Mouse (Mus musculus) heart, postnatal 0 days (tissue): ENCODE data around the gene Cdr2l. TPM values are rescaled to one million over a fixed set of nuclear protein-coding genes. Genes with fewer than 3 reads are reported as not detected.

ENCODE experiments used
- ATAC-seq: fragments of 200-750 bp; cut with Nextera tagmentation; 2 replicates; pipeline ENCODE4 v1.8.0; 2017; ENCODE audit warnings: low read depth, moderate number of reproducible peaks, moderate library complexity; ENCODE audit not compliant: insufficient read depth
- DNase-seq: peaks from one replicate; pipeline ENCODE4 v3.0.0-alpha.2; 2016; ENCODE audit warnings: low spot score
- H3K27ac ChIP-seq: fragments of 300-500 bp; sonication (generic); 2 replicates; pipeline ENCODE4 v1.5.1; 2014; ENCODE audit warnings: low read depth, mild to moderate bottlenecking
- H3K27me3 ChIP-seq: fragments of 300-500 bp; sonication (generic); 2 replicates; pipeline ENCODE4 v1.6.1; 2014; ENCODE audit warnings: low read length, mixed read lengths; ENCODE audit not compliant: control insufficient read depth, insufficient read depth
- H3K36me3 ChIP-seq: fragments of 300-500 bp; sonication (generic); replicated peaks from 2 replicates; pipeline ENCODE4 v1.6.1; 2014; ENCODE audit warnings: low read length, mixed read lengths; ENCODE audit not compliant: control insufficient read depth, insufficient read depth
- H3K4me1 ChIP-seq: fragments of 300-500 bp; sonication (generic); 2 replicates; pipeline ENCODE4 v1.6.1; 2014; ENCODE audit warnings: antibody characterized with exemption; ENCODE audit not compliant: control insufficient read depth, insufficient read depth
- H3K4me2 ChIP-seq: fragments of 300-500 bp; sonication (generic); 2 replicates; pipeline ENCODE4 v1.6.1; 2014; ENCODE audit warnings: low read depth, mild to moderate bottlenecking, low read length, moderate library complexity
- H3K4me3 ChIP-seq: fragments of 300-500 bp; sonication (generic); 2 replicates; pipeline ENCODE4 v1.5.1; 2014; ENCODE audit warnings: low read depth, low read length
- H3K9ac ChIP-seq: fragments of 300-500 bp; sonication (generic); replicated peaks from 2 replicates; pipeline ENCODE4 v1.6.1; 2014; ENCODE audit warnings: low read depth, low read length, mixed read lengths
- H3K9me3 ChIP-seq: fragments of 300-500 bp; sonication (generic); replicated peaks from 2 replicates; pipeline ENCODE4 v1.6.1; 2016; ENCODE audit warnings: low read length; ENCODE audit not compliant: control insufficient read depth
- CTCF ChIP-seq: IDR thresholded peaks from 2 replicates; pipeline ENCODE4 v1.5.1; 2016; ENCODE audit warnings: antibody characterized with exemption, control low read depth, low read depth
- EP300 ChIP-seq: IDR thresholded peaks from 2 replicates; pipeline ENCODE4 v1.6.1; 2016; ENCODE audit warnings: antibody characterized with exemption, low read depth
- WGBS: fragments of 180-500 bp; shearing (Covaris S2); extraction: QIAGEN DNeasy Blood & Tissue Kit; methylation state at CpG from one replicate; pipeline ENCODE4 v1.1.7; 2014; 5-methylcytosine and 5-hydroxymethylcytosine counted together
- polyA plus RNA-seq: library from polyadenylated mRNA; unstranded; fragments of >200 nt; fragmentation: Nextera tagmentation; extraction: Ambion mirVana; gene quantifications from 2 replicates; pipeline ENCODE4 v1.2.1, GENCODE M21; 2015
- total RNA-seq: library from RNA; depleted of rRNA; stranded (reverse); fragments of >200 nt; gene quantifications from 2 replicates; pipeline ENCODE4 v1.2.3, GENCODE M21; 2014; ENCODE audit warnings: low replicate concordance

Gene Cdr2l
- total and polyA plus RNA-seq, 2 experiments from 2014 or later, result 5.6 to 23.1 TPM

DNA sequence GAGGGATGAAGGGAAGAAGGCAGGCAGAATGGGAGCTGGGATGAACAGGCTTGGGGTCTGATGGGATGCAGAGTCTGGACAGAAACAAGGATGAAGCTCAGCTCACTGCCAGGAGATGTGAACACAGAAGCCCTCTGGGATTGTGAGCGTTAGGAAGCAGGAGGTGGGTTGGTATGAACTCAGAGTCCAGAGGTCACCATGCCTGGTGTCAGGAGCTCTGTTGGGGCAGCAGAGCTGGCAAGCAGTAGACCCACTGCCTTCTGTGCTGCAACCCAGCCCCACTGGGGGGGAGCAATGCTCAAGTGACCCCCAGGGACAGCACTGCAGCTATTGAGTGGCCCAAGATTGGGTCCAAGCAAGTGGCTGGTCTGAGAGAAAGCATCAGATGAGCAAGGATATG is 43.9 kb upstream of the Cdr2l start:
- Histone ChIP-seq H3K27ac (no peak overlapping the region), H3K9me3 (no peaks in the 10 kb centered on the region), H3K27me3 (peaks cover 62% of the 10 kb centered on the region), H3K4me1 (no peaks in the 10 kb centered on the region), H3K4me3 (no peak overlapping the region), H3K36me3 (no peaks in the 10 kb centered on the region), H3K9ac (no peak overlapping the region), H3K4me2 (no peak overlapping the region)
- 33% methylated on average over 1 of the region's 1 CpGs for WGBS
- DNase-seq (no peak), ATAC-seq (no peak)
- TF ChIP-seq EP300, result no peak
- no peak for TF ChIP-seq CTCF

DNA sequence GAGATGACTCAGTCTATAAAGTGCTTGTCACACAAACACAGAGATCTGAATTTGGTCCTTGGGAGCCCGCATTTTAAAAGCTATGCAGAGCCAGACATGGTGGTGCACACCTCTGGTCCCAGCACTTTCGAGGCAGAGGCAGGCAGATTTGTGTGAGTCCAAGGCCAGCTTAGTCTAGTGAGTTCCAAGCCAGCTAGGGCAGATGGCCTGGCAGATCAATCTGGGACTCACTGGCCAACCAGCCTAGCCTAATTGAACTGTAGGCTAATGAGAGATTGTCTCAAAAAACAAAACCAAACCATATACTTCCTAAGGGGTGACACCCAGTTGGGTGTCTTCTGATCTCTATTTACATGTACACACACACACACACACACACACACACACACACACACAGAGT is 40.5 kb upstream of the Cdr2l start:
- no peaks in the 10 kb centered on the region for H3K4me1 ChIP-seq
- no peak overlapping the region for H3K27ac ChIP-seq
- no peaks in the 10 kb centered on the region for H3K36me3 ChIP-seq
- no peak overlapping the region for H3K9ac ChIP-seq
- WGBS, result 43% methylated on average over 2 of the region's 2 CpGs
- no peaks in the 10 kb centered on the region for H3K9me3 ChIP-seq
- no peak overlapping the region for H3K4me3 ChIP-seq
- H3K4me2 ChIP-seq, result no peak overlapping the region
- ATAC-seq, result no peak
- peaks cover 50% of the 10 kb centered on the region for H3K27me3 ChIP-seq
- TF ChIP-seq EP300, result no peak
- no peak for TF ChIP-seq CTCF
- DNase-seq, result no peak

DNA sequence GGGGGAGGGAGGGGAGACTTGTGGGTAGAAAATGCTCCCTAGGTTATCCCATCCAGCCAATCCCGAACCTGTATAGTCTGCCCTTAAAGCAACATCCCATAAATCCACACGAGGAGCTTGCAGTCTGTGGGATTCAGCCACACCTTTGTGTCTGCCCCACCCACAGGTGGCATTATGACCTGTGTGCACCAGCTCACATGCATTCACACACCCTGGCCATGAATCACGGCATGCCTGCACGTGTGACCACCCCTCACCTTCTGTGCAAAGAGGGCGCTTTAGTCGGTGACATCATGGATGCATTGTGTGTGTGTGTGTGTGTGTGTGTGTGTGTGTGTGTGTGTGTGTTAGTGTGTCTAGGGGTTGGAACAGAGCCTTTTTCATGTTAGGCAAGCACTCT is 39.9 kb upstream of the Cdr2l start:
- DNase-seq (no peak), ATAC-seq (no peak)
- Histone ChIP-seq H3K4me3 (no peak overlapping the region), H3K27me3 (peaks cover 45% of the 10 kb centered on the region), H3K4me2 (no peak overlapping the region), H3K4me1 (no peaks in the 10 kb centered on the region), H3K9ac (no peak overlapping the region), H3K36me3 (no peaks in the 10 kb centered on the region), H3K27ac (no peak overlapping the region), H3K9me3 (no peaks in the 10 kb centered on the region)
- WGBS, result 59% methylated on average over 6 of the region's 6 CpGs
- no peak for TF ChIP-seq CTCF
- no peak for TF ChIP-seq EP300

DNA sequence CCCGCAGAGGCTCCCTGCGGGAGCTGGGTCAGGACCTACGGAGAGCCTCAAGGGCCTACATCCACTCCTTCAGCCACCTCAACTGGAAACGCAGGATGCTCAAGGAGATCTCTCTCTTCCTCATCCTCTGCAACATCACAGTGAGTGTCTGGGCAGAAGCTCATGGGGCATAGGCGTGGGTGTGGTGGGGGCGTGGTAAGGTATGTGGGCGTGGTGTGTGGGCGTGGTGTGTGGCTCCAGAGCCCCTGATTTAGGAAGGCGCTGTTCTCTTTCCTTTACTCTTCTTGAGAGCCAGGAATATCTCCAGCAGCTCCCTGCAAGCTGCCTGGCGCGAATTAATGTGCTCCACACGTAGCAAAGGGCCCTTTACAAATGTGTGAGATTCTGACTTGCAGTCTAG is 36.7 kb upstream of the Cdr2l start:
- no peak overlapping the region for H3K4me2 ChIP-seq
- WGBS, result 12% methylated on average over 12 of the region's 12 CpGs
- no peaks in the 10 kb centered on the region for H3K36me3 ChIP-seq
- no peaks in the 10 kb centered on the region for H3K4me1 ChIP-seq
- H3K9ac ChIP-seq, result no peak overlapping the region
- TF ChIP-seq CTCF (no peak), EP300 (no peak)
- H3K27ac ChIP-seq, result no peak overlapping the region
- DNase-seq (no peak), ATAC-seq (no peak)
- no peaks in the 10 kb centered on the region for H3K9me3 ChIP-seq
- no peak overlapping the region for H3K4me3 ChIP-seq
- peaks cover 30% of the 10 kb centered on the region for H3K27me3 ChIP-seq

DNA sequence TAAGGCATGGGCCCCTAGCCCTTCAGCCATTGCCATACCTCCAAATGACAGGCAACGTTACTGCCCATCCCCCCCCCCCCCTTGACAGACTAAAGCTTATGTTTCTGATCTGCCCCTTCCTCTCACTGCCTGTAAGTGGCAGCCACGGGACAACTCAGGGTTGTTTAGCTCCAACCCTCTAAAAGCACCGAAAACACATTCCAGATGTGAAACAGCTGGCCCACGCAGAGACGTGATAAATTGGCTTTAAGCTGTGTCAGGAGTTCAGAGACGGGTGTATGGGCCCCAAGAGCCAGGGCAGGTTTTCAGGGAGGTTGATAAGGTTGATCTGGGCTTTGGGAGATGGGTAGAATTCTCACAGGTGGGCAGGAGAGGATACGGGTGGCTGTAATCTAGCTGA is 36.2 kb upstream of the Cdr2l start:
- no peak overlapping the region for H3K9ac ChIP-seq
- no peaks in the 10 kb centered on the region for H3K4me1 ChIP-seq
- H3K4me2 ChIP-seq, result no peak overlapping the region
- no peak for ATAC-seq
- peaks cover 30% of the 10 kb centered on the region for H3K27me3 ChIP-seq
- H3K4me3 ChIP-seq, result no peak overlapping the region
- no peak for TF ChIP-seq EP300
- TF ChIP-seq CTCF, result no peak
- H3K27ac ChIP-seq, result no peak overlapping the region
- no peaks in the 10 kb centered on the region for H3K9me3 ChIP-seq
- no peaks in the 10 kb centered on the region for H3K36me3 ChIP-seq
- WGBS, result 29% methylated on average over 7 of the region's 7 CpGs
- DNase-seq, result no peak

DNA sequence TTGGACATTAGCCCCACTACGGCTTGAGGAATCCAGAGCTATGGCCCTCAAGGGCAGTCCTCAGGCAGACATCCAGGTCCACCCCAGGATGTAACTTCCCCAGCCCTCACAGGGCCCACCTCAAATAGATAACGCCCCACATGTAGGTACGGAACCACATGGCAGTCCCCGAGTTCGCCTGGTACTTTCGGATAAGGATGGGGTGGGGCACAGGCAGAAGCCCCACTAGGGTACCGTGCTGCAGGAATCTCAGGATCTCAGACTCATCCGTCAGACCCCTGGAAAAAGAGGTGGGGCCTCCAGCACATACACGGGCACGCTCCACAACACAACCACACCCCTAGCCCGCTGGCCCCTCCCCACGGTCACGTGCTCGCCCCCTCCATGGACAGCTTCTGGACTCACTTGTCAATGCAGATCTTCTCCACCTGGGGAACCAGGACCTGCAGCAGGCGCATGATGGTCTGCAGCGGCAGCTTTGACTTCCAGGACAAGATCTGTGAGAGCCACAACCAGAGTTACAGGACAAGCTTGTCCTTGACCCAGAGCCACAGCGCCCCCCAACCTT is 33.0 kb upstream of the Cdr2l start:
- Histone ChIP-seq H3K27me3 (peaks cover 24% of the 10 kb centered on the region), H3K9me3 (no peaks in the 10 kb centered on the region), H3K4me2 (no peak overlapping the region), H3K27ac (no peak overlapping the region), H3K4me3 (no peak overlapping the region), H3K36me3 (no peaks in the 10 kb centered on the region), H3K4me1 (no peaks in the 10 kb centered on the region), H3K9ac (no peak overlapping the region)
- no peak for ATAC-seq
- no peak for DNase-seq
- TF ChIP-seq CTCF (no peak), EP300 (no peak)
- 51% methylated on average over 17 of the region's 17 CpGs for WGBS
